Mouse (Mus musculus): Measurements from ENCODE around the gene Sbk1. TPM values are rescaled to one million over a fixed set of nuclear protein-coding genes. Genes with fewer than 3 reads are reported as not detected.
A peak's percentile ranks its signal among the peaks of the same experiment; 100 is the strongest.
"Not testable (repeated sequence)": the region's sequence is repeated elsewhere in the genome, so short reads cannot be mapped to it uniquely, and the experiment has no call there.

The Sbk1 gene
- polyA plus RNA-seq, 1 experiment from 2014 or later = 300 TPM

- H3K9ac ChIP-seq (replicated peaks); H3K9me3 ChIP-seq; H3K4me3 ChIP-seq (replicated peaks); H3K27ac ChIP-seq; H3K4me2 ChIP-seq (replicated peaks); H3K27me3 ChIP-seq; ATAC-seq: not testable (repeated sequence)
- WGBS = 87% methylated on average over 8 of the region's 8 CpGs
- Histone ChIP-seq H3K36me3 (peaks cover 90% of the 10 kb centered on the region), H3K4me1 (replicated peaks) (peaks cover 94% of the 10 kb centered on the region)
Observed at GRCm38 (mm10) chr7:126282683-126282990, 10.2 kb downstream of the Sbk1 start.

GRCm38 (mm10) chr7:126284021-126284420 is 11.6 kb downstream of the Sbk1 start:
- no peak overlapping the region for H3K9ac ChIP-seq (replicated peaks)
- H3K4me1 ChIP-seq (replicated peaks) = peaks cover 94% of the 10 kb centered on the region
- ATAC-seq = no peak
- WGBS = 95% methylated on average over 5 of the region's 5 CpGs
- H3K4me2 ChIP-seq (replicated peaks) = no peak overlapping the region
- H3K27me3 ChIP-seq = no peaks in the 10 kb centered on the region
- H3K27ac ChIP-seq = no peak overlapping the region; the same call in 1 of the 2 replicates
- H3K4me3 ChIP-seq (replicated peaks) = no peak overlapping the region
- no peaks in the 10 kb centered on the region for H3K9me3 ChIP-seq
- peaks cover 80% of the 10 kb centered on the region for H3K36me3 ChIP-seq

GRCm38 (mm10) chr7:126284441-126284840 is 12.0 kb downstream of the Sbk1 start:
- Histone ChIP-seq H3K27me3 (no peaks in the 10 kb centered on the region), H3K4me2 (replicated peaks) (0 out of 2 replicates have a peak overlapping the region, but pooled peaks have one; percentile 7), H3K27ac (no peak overlapping the region; the same call in 1 of the 2 replicates), H3K36me3 (peaks cover 80% of the 10 kb centered on the region), H3K4me3 (replicated peaks) (no peak overlapping the region), H3K9me3 (no peaks in the 10 kb centered on the region), H3K4me1 (replicated peaks) (peaks cover 94% of the 10 kb centered on the region), H3K9ac (replicated peaks) (no peak overlapping the region)
- 88% methylated on average over 4 of the region's 4 CpGs for WGBS
- ATAC-seq = no peak

- 0 out of 2 replicates have a peak overlapping the region, but pooled peaks have one; percentile 7 for H3K4me2 ChIP-seq (replicated peaks)
- ATAC-seq = no peak
- peaks cover 94% of the 10 kb centered on the region for H3K4me1 ChIP-seq (replicated peaks)
- no peak overlapping the region for H3K27ac ChIP-seq
- 69% methylated on average over 4 of the region's 4 CpGs for WGBS
- no peaks in the 10 kb centered on the region for H3K27me3 ChIP-seq
- H3K4me3 ChIP-seq (replicated peaks) = no peak overlapping the region
- H3K36me3 ChIP-seq = peaks cover 80% of the 10 kb centered on the region
- H3K9me3 ChIP-seq = no peaks in the 10 kb centered on the region
- H3K9ac ChIP-seq (replicated peaks) = no peak overlapping the region
Observed at GRCm38 (mm10) chr7:126284865-126285264, 12.4 kb downstream of the Sbk1 start.

- Histone ChIP-seq H3K9me3 (no peaks in the 10 kb centered on the region), H3K4me2 (replicated peaks) (no peak overlapping the region; the same call in 1 of the 2 replicates), H3K36me3 (peaks cover 80% of the 10 kb centered on the region), H3K4me3 (replicated peaks) (no peak overlapping the region), H3K9ac (replicated peaks) (no peak overlapping the region), H3K27ac (no peak overlapping the region), H3K4me1 (replicated peaks) (peaks cover 90% of the 10 kb centered on the region), H3K27me3 (no peaks in the 10 kb centered on the region)
- no peak for ATAC-seq
- WGBS = 86% methylated on average over 12 of the region's 12 CpGs
Observed at GRCm38 (mm10) chr7:126285293-126286211, 13.1 kb downstream of the Sbk1 start.

- no peak overlapping the region for H3K27ac ChIP-seq
- no peak overlapping the region for H3K4me2 ChIP-seq (replicated peaks)
- no peaks in the 10 kb centered on the region for H3K27me3 ChIP-seq
- 0 out of 2 replicates have a peak overlapping the region, but pooled peaks have one; percentile 6 for H3K9ac ChIP-seq (replicated peaks)
- 88% methylated on average over 2 of the region's 2 CpGs for WGBS
- ATAC-seq = no peak
- H3K36me3 ChIP-seq = peaks cover 80% of the 10 kb centered on the region
- H3K4me1 ChIP-seq (replicated peaks) = peaks cover 85% of the 10 kb centered on the region
- no peak overlapping the region for H3K4me3 ChIP-seq (replicated peaks)
- H3K9me3 ChIP-seq = no peaks in the 10 kb centered on the region
Observed at GRCm38 (mm10) chr7:126286311-126286710, 13.9 kb downstream of the Sbk1 start.

GRCm38 (mm10) chr7:126287493-126288103 is 15.2 kb downstream of the Sbk1 start:
- no peaks in the 10 kb centered on the region for H3K27me3 ChIP-seq
- no peak for ATAC-seq
- H3K4me1 ChIP-seq (replicated peaks) = peaks cover 75% of the 10 kb centered on the region
- no peak overlapping the region for H3K4me2 ChIP-seq (replicated peaks)
- WGBS = 67% methylated on average over 10 of the region's 10 CpGs
- peak overlapping the region; percentile 45; the same call in 1 of the 2 replicates for H3K27ac ChIP-seq
- H3K9ac ChIP-seq (replicated peaks) = no peak overlapping the region
- H3K4me3 ChIP-seq (replicated peaks) = no peak overlapping the region
- H3K9me3 ChIP-seq = no peaks in the 10 kb centered on the region
- H3K36me3 ChIP-seq = peaks cover 80% of the 10 kb centered on the region

- no peak overlapping the region; the same call in 1 of the 2 replicates for H3K9ac ChIP-seq (replicated peaks)
- H3K4me2 ChIP-seq (replicated peaks) = no peak overlapping the region
- H3K36me3 ChIP-seq = peaks cover 83% of the 10 kb centered on the region
Observed at GRCm38 (mm10) chr7:126288104-126288497, 15.7 kb downstream of the Sbk1 start.

GRCm38 (mm10) chr7:126288571-126289091 is 16.2 kb downstream of the Sbk1 start:
- Histone ChIP-seq H3K4me1 (replicated peaks) (peaks cover 78% of the 10 kb centered on the region), H3K36me3 (peaks cover 83% of the 10 kb centered on the region), H3K9me3 (no peaks in the 10 kb centered on the region), H3K4me3 (replicated peaks) (no peak overlapping the region), H3K9ac (replicated peaks) (peak overlapping the region; percentile 14; the same call in 1 of the 2 replicates), H3K27me3 (no peaks in the 10 kb centered on the region), H3K4me2 (replicated peaks) (0 out of 2 replicates have a peak overlapping the region, but pooled peaks have one; percentile 22), H3K27ac (peak overlapping the region; percentile 45)
- 70% methylated on average over 13 of the region's 13 CpGs for WGBS
- ATAC-seq = no peak

More at GRCm38 (mm10) chr7:126288104-126288497, 15.7 kb downstream of the Sbk1 start:
- ATAC-seq = no peak
- peaks cover 79% of the 10 kb centered on the region for H3K4me1 ChIP-seq (replicated peaks)
- H3K27ac ChIP-seq = peak overlapping the region; percentile 45
- no peaks in the 10 kb centered on the region for H3K27me3 ChIP-seq
- 87% methylated on average over 2 of the region's 2 CpGs for WGBS
- H3K4me3 ChIP-seq (replicated peaks) = no peak overlapping the region
- no peaks in the 10 kb centered on the region for H3K9me3 ChIP-seq

GRCm38 (mm10) chr7:126289371-126289770 is 17.0 kb downstream of the Sbk1 start:
- no peaks in the 10 kb centered on the region for H3K27me3 ChIP-seq
- H3K36me3 ChIP-seq = peaks cover 83% of the 10 kb centered on the region
- H3K4me3 ChIP-seq (replicated peaks) = no peak overlapping the region
- H3K9ac ChIP-seq (replicated peaks) = 0 out of 2 replicates have a peak overlapping the region, but pooled peaks have one; percentile 14
- H3K4me2 ChIP-seq (replicated peaks) = no peak overlapping the region
- no peak for ATAC-seq
- 81% methylated on average over 7 of the region's 7 CpGs for WGBS
- peaks cover 71% of the 10 kb centered on the region for H3K4me1 ChIP-seq (replicated peaks)
- H3K27ac ChIP-seq = 0 out of 2 replicates have a peak overlapping the region, but pooled peaks have one; percentile 35
- H3K9me3 ChIP-seq = no peaks in the 10 kb centered on the region

- Histone ChIP-seq H3K9me3 (no peaks in the 10 kb centered on the region), H3K36me3 (peaks cover 83% of the 10 kb centered on the region), H3K4me1 (replicated peaks) (peaks cover 65% of the 10 kb centered on the region), H3K4me3 (replicated peaks) (no peak overlapping the region), H3K27ac (no peak overlapping the region), H3K4me2 (replicated peaks) (no peak overlapping the region), H3K27me3 (no peaks in the 10 kb centered on the region), H3K9ac (replicated peaks) (no peak overlapping the region)
- WGBS = over 99% methylated on average over 7 of the region's 7 CpGs
- no peak for ATAC-seq
Observed at GRCm38 (mm10) chr7:126289956-126290355, 17.5 kb downstream of the Sbk1 start.

Data from midbrain, embryonic 13.5 days (tissue).